Mouse (Mus musculus): ENCODE data around the gene Med14. TPM values are rescaled to one million over a fixed set of nuclear protein-coding genes. Genes with fewer than 3 reads are reported as not detected.

Gene Med14
- polyA plus RNA-seq, 1 experiment, result 9.4 TPM

- no peak overlapping the region for H3K4me3 ChIP-seq (ENCODE audit: low read depth, low read length)
- 94% methylated on average over 3 of the region's 3 CpGs for WGBS
- peaks cover 14% of the 10 kb centered on the region for H3K36me3 ChIP-seq (ENCODE audit: control insufficient read depth, insufficient read depth, low read length)
- no peak for TF ChIP-seq CTCF (IDR thresholded peaks at IDR 0.05; ENCODE audit: extremely low read depth, insufficient read length, insufficient replicate concordance, low read depth, low read length)
- no peak for TF ChIP-seq POLR2A (IDR thresholded peaks at IDR 0.05; ENCODE audit: low read depth, low read length)
- no peaks in the 10 kb centered on the region for H3K4me1 ChIP-seq (ENCODE audit: control insufficient read depth, insufficient read depth, insufficient read length, low read length)
- H3K27ac ChIP-seq (ENCODE audit: insufficient read depth, low read depth, low read length), result no peak overlapping the region
- no peaks in the 10 kb centered on the region for H3K27me3 ChIP-seq (ENCODE audit: control insufficient read depth, insufficient read depth, low read length)
These were observed 15.1 kb downstream of the Med14 start for GRCm38 (mm10) chrX:12746729-12747128.

GRCm38 (mm10) chrX:12740396-12740795, 21.5 kb downstream of the Med14 start:
- Histone ChIP-seq H3K27ac (ENCODE audit: insufficient read depth, low read depth, low read length) (no peak overlapping the region), H3K27me3 (ENCODE audit: control insufficient read depth, insufficient read depth, low read length) (no peaks in the 10 kb centered on the region), H3K4me3 (ENCODE audit: low read depth, low read length) (no peak overlapping the region), H3K36me3 (ENCODE audit: control insufficient read depth, insufficient read depth, low read length) (peaks cover 8% of the 10 kb centered on the region; the same call in 1 of the 2 replicates), H3K4me1 (ENCODE audit: control insufficient read depth, insufficient read depth, insufficient read length, low read length) (no peaks in the 10 kb centered on the region)
- TF ChIP-seq POLR2A (IDR thresholded peaks at IDR 0.05; ENCODE audit: low read depth, low read length) (no peak), CTCF (IDR thresholded peaks at IDR 0.05; ENCODE audit: extremely low read depth, insufficient read length, insufficient replicate concordance, low read depth, low read length) (no peak)

DNA sequence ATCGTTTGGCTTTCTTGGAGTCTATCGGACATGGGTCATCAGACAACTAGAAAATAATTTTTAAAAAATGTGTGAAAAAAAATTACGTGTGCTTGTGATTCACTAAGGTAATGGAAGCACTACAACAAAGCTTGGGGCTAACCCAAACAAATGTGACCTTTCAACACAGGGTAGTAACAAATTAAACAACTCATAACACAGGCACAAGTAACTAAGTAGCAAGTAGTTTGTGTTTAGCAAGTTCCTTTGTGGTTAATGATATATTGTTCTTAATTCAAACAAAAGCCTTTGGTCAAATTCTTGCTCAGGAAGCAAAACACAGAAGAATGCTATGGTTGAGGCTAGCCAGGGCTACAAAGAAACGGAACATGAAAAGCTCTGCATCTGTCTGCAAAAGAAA, 45.8 kb downstream of the Med14 start:
- Histone ChIP-seq H3K4me1 (ENCODE audit: control insufficient read depth, insufficient read depth, insufficient read length, low read length) (no peaks in the 10 kb centered on the region), H3K4me3 (ENCODE audit: low read depth, low read length) (no peak overlapping the region), H3K27ac (ENCODE audit: insufficient read depth, low read depth, low read length) (no peak overlapping the region), H3K36me3 (ENCODE audit: control insufficient read depth, insufficient read depth, low read length) (peaks cover 14% of the 10 kb centered on the region), H3K27me3 (ENCODE audit: control insufficient read depth, insufficient read depth, low read length) (no peaks in the 10 kb centered on the region)
- TF ChIP-seq CTCF (IDR thresholded peaks at IDR 0.05; ENCODE audit: extremely low read depth, insufficient read length, insufficient replicate concordance, low read depth, low read length) (no peak), POLR2A (IDR thresholded peaks at IDR 0.05; ENCODE audit: low read depth, low read length) (no peak)
- WGBS, result 85% methylated on average over 4 of the region's 4 CpGs

DNA sequence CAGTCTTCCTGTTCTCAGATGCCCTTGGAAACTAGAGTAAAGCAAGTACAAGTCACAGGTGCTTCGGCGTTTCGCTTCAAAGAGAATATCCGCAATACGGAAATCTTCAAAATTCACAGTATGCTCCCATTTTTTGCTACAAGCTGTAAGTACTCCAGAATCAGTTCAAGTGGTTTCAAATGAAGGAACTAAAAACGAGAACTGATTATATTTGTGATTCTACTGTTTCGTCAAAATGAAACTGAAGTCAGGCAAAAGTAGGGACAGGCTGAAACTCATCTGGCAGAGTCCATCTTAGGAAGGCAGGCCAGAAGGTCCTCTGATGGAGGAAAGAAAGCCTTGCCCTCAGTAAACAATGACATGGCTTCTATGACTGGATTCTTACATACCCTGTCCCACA, 48.1 kb downstream of the Med14 start:
- Histone ChIP-seq H3K36me3 (ENCODE audit: control insufficient read depth, insufficient read depth, low read length) (peaks cover 16% of the 10 kb centered on the region), H3K4me1 (ENCODE audit: control insufficient read depth, insufficient read depth, insufficient read length, low read length) (no peaks in the 10 kb centered on the region), H3K27ac (ENCODE audit: insufficient read depth, low read depth, low read length) (no peak overlapping the region), H3K27me3 (ENCODE audit: control insufficient read depth, insufficient read depth, low read length) (no peaks in the 10 kb centered on the region), H3K4me3 (ENCODE audit: low read depth, low read length) (no peak overlapping the region)
- WGBS, result 84% methylated on average over 7 of the region's 7 CpGs
- TF ChIP-seq CTCF (IDR thresholded peaks at IDR 0.05; ENCODE audit: extremely low read depth, insufficient read length, insufficient replicate concordance, low read depth, low read length) (no peak), POLR2A (IDR thresholded peaks at IDR 0.05; ENCODE audit: low read depth, low read length) (no peak)

DNA sequence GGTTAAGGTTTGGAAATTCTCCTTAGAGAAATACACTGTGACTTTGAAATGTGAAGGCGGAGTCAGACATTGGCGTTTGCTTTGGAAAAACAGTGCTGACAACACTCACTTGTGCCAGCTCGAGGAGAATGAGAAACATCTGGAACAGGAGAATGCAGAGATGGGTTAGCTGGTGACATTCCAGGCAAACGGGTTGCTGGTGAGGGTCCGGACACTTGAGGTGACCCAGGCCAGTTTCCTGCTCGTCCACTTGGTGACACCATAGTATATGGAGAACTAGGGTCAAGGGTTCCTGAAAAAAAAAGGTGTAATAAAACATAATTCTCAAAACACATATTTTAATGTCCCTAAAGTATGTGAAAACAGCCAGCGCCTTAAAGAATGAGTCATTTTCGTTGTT, 75.0 kb downstream of the Med14 start:
- Histone ChIP-seq H3K4me3 (ENCODE audit: low read depth, low read length) (no peak overlapping the region), H3K4me1 (ENCODE audit: control insufficient read depth, insufficient read depth, insufficient read length, low read length) (no peaks in the 10 kb centered on the region), H3K27ac (ENCODE audit: insufficient read depth, low read depth, low read length) (no peak overlapping the region), H3K27me3 (ENCODE audit: control insufficient read depth, insufficient read depth, low read length) (no peaks in the 10 kb centered on the region), H3K36me3 (ENCODE audit: control insufficient read depth, insufficient read depth, low read length) (peaks cover 17% of the 10 kb centered on the region)
- WGBS, result 75% methylated on average over 8 of the region's 8 CpGs
- TF ChIP-seq CTCF (IDR thresholded peaks at IDR 0.05; ENCODE audit: extremely low read depth, insufficient read length, insufficient replicate concordance, low read depth, low read length) (no peak), POLR2A (IDR thresholded peaks at IDR 0.05; ENCODE audit: low read depth, low read length) (no peak)

- H3K27me3 ChIP-seq (ENCODE audit: control insufficient read depth, insufficient read depth, low read length), result no peaks in the 10 kb centered on the region
- H3K4me3 ChIP-seq (ENCODE audit: low read depth, low read length), result no peak overlapping the region
- H3K36me3 ChIP-seq (ENCODE audit: control insufficient read depth, insufficient read depth, low read length), result peaks cover 13% of the 10 kb centered on the region
- no peaks in the 10 kb centered on the region for H3K4me1 ChIP-seq (ENCODE audit: control insufficient read depth, insufficient read depth, insufficient read length, low read length)
- no peak overlapping the region for H3K27ac ChIP-seq (ENCODE audit: insufficient read depth, low read depth, low read length)
- TF ChIP-seq CTCF (IDR thresholded peaks at IDR 0.05; ENCODE audit: extremely low read depth, insufficient read length, insufficient replicate concordance, low read depth, low read length) (no peak), POLR2A (IDR thresholded peaks at IDR 0.05; ENCODE audit: low read depth, low read length) (no peak)
These were observed 75.8 kb downstream of the Med14 start for GRCm38 (mm10) chrX:12686071-12686470.

- Histone ChIP-seq H3K4me3 (ENCODE audit: low read depth, low read length) (no peak overlapping the region), H3K36me3 (ENCODE audit: control insufficient read depth, insufficient read depth, low read length) (peaks cover 9% of the 10 kb centered on the region), H3K27ac (ENCODE audit: insufficient read depth, low read depth, low read length) (no peak overlapping the region), H3K27me3 (ENCODE audit: control insufficient read depth, insufficient read depth, low read length) (no peaks in the 10 kb centered on the region), H3K4me1 (ENCODE audit: control insufficient read depth, insufficient read depth, insufficient read length, low read length) (peaks cover 2% of the 10 kb centered on the region; the same call in 1 of the 2 replicates)
- WGBS, result 17% methylated on average over 6 of the region's 6 CpGs
- TF ChIP-seq POLR2A (IDR thresholded peaks at IDR 0.05; ENCODE audit: low read depth, low read length), result no peak
- TF ChIP-seq CTCF (IDR thresholded peaks at IDR 0.05; ENCODE audit: extremely low read depth, insufficient read length, insufficient replicate concordance, low read depth, low read length), result no peak
These were observed 84.5 kb downstream of the Med14 start for GRCm38 (mm10) chrX:12677396-12677795.
